ENCODE assay signal across 8 mouse cellular contexts in genomic region chr5:143084898-143085297, GRCm38 (mm10). TPM values are rescaled to one million over a fixed set of nuclear protein-coding genes. Genes with fewer than 3 reads are reported as not detected.
A peak's percentile ranks its signal among the peaks of the same experiment; 100 is the strongest.
DNase-seq lines count a peak whose midpoint lies in the region; ATAC-seq and TF ChIP-seq lines count a peak whose summit lies in the region.

No protein-coding gene starts in this region.

- no peak overlapping the region for H3K4me3 ChIP-seq in gastrocnemius, adult 2 months
- H3K4me3 ChIP-seq in midbrain, embryonic 11.5 days (ENCODE audit: low read depth, low read length), result no peak overlapping the region
- H3K4me3 ChIP-seq in midbrain, embryonic 15.5 days, result no peak overlapping the region

- H3K4me1 ChIP-seq in midbrain, embryonic 11.5 days (ENCODE audit: control insufficient read depth, insufficient read depth, low read length), result no peaks in the 10 kb centered on the region
- no peaks in the 10 kb centered on the region for H3K4me1 ChIP-seq in midbrain, embryonic 15.5 days

- H3K27ac ChIP-seq in gastrocnemius, adult 2 months, result no peak overlapping the region
- H3K27ac ChIP-seq in midbrain, embryonic 11.5 days (ENCODE audit: low read depth, low read length), result no peak overlapping the region
- no peak overlapping the region for H3K27ac ChIP-seq in midbrain, embryonic 15.5 days

- no peaks in the 10 kb centered on the region for H3K27me3 ChIP-seq in midbrain, embryonic 11.5 days (ENCODE audit: control insufficient read depth, insufficient read depth, low read length)
- H3K27me3 ChIP-seq in midbrain, embryonic 15.5 days (replicated peaks), result no peaks in the 10 kb centered on the region

- H3K36me3 ChIP-seq in midbrain, embryonic 11.5 days (ENCODE audit: control insufficient read depth, insufficient read depth, low read length), result peaks cover 5% of the 10 kb centered on the region; the same call in 1 of the 2 replicates
- H3K36me3 ChIP-seq in midbrain, embryonic 15.5 days (replicated peaks), result peaks cover 21% of the 10 kb centered on the region; the same call in 1 of the 2 replicates

- intact Hi-C loops in gastrocnemius, adult 2 months (cut with DNase I), result no loop called here

- no peak overlapping the region for H3K4me2 ChIP-seq in midbrain, embryonic 11.5 days
- H3K4me2 ChIP-seq in midbrain, embryonic 15.5 days, result no peak overlapping the region

- WGBS in midbrain, embryonic 11.5 days, result 66% methylated on average over 4 of the region's 4 CpGs
- 70% methylated on average over 4 of the region's 4 CpGs for WGBS in midbrain, embryonic 15.5 days

- H3K9me3 ChIP-seq in midbrain, embryonic 11.5 days (ENCODE audit: control insufficient read depth, low read length), result no peaks in the 10 kb centered on the region
- no peaks in the 10 kb centered on the region for H3K9me3 ChIP-seq in midbrain, embryonic 15.5 days

- ATAC-seq in midbrain, embryonic 11.5 days (ENCODE audit: low FRiP score), result no peak
- ATAC-seq in midbrain, embryonic 15.5 days (replicated peaks), result no peak
- no peak for ATAC-seq in frontal cortex, adult (ENCODE audit: low TSS enrichment)

- H3K9ac ChIP-seq in midbrain, embryonic 11.5 days (ENCODE audit: low read length), result no peak overlapping the region
- H3K9ac ChIP-seq in midbrain, embryonic 15.5 days, result no peak overlapping the region

- peak; percentile 70 for TF ChIP-seq CTCF in gastrocnemius, adult 2 months (IDR thresholded peaks at IDR 0.05)

- DNase-seq in gastrocnemius, adult 2 months, result peak; percentile 26
- no peak for DNase-seq in gastrocnemius, adult 8-10 months (ENCODE audit: low spot score in 2 of 2)
- peak; percentile 90 for DNase-seq in midbrain, embryonic 11.5 days (ENCODE audit: low spot score, missing footprints)
- peak; percentile 22 for DNase-seq in WW6 (ENCODE audit: low read depth, low spot score)
- peak; percentile 26 for DNase-seq in embryo, embryonic 11.5 days (ENCODE audit: low read depth, low spot score)
- DNase-seq in lung, postnatal 10 days, result peak; percentile 37

RNA-seq across cellular contexts. Expression of gene Rnf216, which starts 27.9 kb away (rescaled TPM):
- 10 to 100 TPM; 19.0 to 19.8 TPM for total RNA-seq in gastrocnemius, adult 2 months (2021)
- 10 to 100 TPM; 16.3 to 18.1 (median 17.9) TPM for total RNA-seq in gastrocnemius, adult 8-10 months (2022)
- polyA plus RNA-seq in midbrain, embryonic 11.5 days (2014; fragmentation: Nextera tagmentation; extraction: Ambion mirVana), result 29.2 and 29.4 TPM in 2 replicates
- polyA plus RNA-seq in midbrain, embryonic 15.5 days (2015; fragmentation: Nextera tagmentation; extraction: Ambion mirVana), result 30.6 and 33.6 TPM in 2 replicates

Comparison
In these comparisons a context has a peak if more than half of its experiments do, and no peak if none do; other contexts are left out.
1. DNase-seq: peak in gastrocnemius, adult 2 months (single experiment), midbrain, embryonic 11.5 days (single experiment), WW6 (single experiment), embryo, embryonic 11.5 days (single experiment) and lung, postnatal 10 days (single experiment); none in gastrocnemius, adult 8-10 months (0 of 2).